Mouse (Mus musculus) thymus, postnatal 14 days (tissue): ENCODE data around the gene Pik3c2a.
"Not testable (repeated sequence)": the region's sequence is repeated elsewhere in the genome, so short reads cannot be mapped to it uniquely, and the experiment has no call there.

Experiments
- DNase-seq: peaks from one replicate; pipeline ENCODE4 v3.0.0; 2021

Gene Pik3c2a

DNA sequence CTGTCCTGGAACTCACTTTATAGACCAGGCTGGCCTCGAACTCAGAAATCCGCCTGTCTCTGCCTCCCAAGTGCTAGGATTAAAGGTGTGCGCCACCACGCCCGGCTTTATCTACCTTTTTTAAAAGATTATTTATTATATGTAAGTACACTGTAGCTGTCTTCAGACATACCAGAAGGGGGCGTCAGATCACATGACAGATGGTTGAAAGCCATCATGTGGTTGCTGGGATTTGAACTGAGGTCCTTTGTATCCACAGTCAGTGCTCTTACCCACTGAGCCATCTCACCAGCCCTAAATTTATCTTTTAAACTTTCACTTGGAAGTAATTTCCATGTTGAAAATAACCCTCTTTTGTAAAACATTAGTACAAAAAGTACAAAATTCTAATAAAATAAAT, 64.1 kb downstream of the Pik3c2a start:
- not testable (repeated sequence) for DNase-seq

DNA sequence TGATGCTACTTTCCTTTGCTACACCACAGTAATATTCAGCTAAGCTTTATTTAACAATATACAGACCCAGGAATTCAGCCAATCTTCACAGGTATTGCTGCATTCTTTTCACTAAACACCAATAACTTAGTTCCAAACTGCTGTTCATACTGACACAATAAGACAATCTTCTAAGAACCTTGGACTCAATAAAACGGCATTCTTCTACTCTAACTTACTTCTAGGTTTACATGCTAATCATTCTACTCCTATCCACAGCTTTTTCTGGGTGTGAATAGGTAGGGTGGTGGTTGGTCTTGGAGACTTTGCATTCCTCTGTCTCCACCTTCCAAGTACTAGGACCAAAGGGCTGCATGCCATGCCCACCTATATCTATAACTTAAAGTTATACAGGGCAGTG, 69.0 kb downstream of the Pik3c2a start:
- no peak for DNase-seq

DNA sequence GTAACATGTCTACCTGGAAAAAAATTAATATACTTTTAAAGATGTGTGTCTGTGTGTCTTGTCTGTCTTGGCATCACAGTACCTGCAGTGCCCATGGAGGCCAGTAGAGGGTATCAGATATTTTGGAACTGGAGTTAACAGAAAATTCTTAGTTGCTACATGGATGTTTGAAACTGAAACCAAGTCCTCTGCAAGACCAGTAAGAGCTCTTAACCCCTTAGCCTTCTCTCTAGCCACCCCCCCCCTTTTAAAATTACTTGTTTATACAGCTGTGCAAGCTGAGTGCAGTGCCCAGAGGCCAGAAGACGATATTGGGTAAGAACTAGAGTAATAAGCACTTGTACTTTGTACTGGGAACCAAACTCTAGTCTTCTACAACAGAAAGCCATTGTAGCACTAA, 107.0 kb downstream of the Pik3c2a start:
- DNase-seq: peak; percentile 77

DNA sequence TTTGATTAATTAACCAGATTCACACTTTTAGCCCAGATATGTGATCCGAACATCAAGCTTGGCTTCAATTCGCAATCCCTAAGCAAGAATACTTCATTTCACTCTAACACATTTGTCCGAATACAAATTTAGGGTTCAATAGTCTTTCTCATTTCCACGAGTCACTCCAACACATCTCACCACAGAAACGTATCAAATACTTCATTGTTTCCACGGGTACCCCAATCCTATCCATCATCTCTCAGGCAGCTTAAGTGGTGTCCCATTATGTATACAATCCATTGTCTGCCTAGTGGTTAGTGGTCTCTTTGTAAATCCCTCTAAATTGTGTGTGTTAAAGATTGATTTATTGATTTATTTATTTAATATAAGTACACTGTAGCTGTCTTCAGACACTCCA, 108.1 kb downstream of the Pik3c2a start:
- no peak for DNase-seq

DNA sequence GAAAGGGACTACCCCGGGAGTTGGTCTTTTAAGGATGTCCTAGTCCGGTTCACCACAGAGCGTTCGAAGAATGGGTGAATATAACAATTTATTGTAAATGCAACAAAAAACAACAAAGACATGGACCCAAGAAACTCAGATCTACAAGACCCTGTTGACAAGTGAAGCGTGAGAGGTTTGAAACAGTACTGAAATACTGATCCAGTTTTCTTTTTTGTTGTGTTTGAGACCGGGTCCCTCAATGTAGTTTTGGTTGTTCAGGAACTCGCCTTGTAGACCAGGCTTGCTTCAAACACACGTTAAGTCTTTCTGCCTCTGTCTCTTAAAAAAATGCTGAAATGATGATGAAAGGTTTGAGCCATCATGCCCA, 108.6 kb downstream of the Pik3c2a start:
- DNase-seq: no peak

DNA sequence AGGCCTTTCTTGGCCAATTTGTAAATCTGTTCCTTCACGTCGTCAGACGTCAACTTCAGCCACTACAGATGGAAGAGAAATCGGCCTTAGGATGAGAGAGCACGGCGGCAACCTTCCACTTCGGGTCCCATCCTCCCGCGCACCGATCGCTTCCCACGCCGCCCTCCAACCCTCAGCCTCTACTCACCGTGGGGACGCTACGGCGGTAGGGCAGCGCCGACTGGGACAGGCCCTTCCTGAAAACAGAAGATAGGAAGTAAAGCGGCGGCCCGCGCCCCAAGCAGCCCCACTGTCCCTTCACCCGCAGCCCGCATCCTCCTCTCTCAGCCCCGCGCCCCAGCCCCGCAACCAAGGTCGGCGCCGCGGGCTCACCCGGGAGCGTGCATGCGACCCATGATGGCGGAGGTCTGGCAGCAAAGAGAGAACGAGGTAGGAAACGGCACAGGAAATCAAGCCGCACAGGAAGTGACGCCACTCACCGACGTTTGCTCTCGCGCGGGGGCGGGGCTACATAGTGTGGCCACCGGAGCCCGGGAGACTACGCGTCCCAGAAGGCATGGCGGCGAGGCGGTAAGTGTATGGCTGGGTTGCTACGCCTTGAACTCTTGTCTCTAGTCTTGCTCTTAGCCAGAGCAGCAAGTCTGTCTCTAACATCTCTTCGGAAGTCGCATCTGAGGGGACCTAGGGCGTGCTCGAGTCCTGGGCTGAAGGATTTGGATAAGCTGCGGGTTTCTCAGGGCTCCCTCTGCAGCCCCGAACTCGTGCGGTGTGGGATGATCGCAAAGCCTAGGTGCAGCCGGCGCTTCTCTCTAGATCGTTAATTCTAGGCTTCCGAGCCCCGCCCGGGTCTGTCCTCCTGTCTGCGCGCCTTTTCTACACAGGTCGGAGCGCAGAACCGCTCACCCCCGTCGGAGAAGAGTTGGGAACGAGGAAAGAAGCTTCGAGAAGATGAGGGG, 109.3 kb downstream of the Pik3c2a start, which contains the start of gene Rps13:
TSS of gene Rps13 (minus strand) at position 483 of the 956 bp plus-strand sequence.
- peak; percentile 98 for DNase-seq

DNA sequence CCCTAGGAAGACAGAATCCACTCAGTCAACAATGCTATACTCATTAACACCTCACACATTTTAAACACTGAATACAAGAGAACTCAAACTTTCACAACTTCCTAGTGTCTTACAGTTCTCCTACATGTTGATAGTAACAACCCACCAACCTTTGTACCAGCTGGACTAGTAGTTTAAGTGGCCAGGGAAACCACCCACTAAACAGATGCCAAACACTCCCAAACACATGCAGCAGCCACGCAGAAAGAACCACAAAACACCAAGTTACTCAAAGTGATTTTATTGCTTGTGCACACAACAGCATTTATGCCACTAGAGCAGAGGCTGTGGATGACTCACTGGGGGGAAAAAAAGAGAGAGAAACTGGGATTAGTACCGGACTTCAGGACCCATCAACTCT, 112.0 kb downstream of the Pik3c2a start:
- no peak for DNase-seq

DNA sequence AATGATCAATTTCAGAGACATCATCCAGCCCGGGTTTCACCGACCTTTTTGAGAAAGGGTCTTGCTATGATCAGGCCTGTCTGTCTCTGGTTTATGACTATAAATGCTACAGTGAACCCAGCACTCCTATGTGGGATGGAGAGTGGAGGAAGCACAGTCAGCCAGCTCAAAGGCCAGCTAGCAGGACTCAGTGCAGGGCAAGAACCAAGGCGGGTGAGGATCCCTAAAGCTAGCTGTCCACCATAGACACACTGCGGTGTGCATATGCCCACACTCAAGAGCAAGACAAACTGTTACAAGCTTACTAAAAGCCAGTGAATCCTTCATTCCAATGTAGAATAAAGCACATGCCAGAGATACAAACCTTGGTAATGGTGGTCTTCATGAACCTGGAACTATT, 113.4 kb downstream of the Pik3c2a start:
- no peak for DNase-seq

DNA sequence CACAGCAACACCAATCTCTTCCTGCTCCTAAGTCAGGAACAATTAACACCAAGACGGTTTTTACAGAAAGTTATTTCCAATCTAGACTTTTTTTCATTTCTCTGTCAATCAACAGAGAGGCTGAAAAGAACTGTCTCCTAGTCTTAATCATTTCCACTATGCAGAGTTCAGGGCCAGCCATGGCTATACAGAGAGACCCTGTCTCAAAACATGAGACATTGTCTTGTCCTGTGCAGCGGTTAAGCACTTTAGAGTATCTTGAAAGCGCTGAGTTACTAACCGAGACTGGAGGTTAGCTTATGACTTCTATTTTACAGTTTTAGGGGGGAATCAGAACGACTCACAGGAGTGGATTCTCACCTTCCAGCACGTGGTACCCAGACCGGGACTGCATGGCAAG, 114.5 kb downstream of the Pik3c2a start:
- DNase-seq: no peak

DNA sequence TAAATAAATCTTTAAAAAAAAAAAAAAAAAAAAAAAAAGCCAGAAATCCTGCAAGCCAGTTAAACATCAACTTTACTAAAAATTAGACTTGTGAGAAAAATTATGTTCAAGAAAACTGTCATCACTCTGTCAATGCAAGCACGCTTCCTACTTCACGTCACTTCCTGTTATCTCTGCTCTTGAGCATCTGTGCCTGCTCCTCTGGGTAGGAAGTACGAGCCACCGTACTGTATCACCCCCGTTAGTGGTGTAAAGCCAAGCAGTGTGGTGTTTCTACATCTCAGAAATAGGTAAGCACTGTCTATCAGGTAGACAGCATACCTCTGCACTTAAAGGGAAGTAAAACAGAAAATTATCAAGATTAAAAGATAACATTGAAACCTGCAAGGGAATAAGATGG, 115.3 kb downstream of the Pik3c2a start:
- DNase-seq: peak; percentile 37

DNA sequence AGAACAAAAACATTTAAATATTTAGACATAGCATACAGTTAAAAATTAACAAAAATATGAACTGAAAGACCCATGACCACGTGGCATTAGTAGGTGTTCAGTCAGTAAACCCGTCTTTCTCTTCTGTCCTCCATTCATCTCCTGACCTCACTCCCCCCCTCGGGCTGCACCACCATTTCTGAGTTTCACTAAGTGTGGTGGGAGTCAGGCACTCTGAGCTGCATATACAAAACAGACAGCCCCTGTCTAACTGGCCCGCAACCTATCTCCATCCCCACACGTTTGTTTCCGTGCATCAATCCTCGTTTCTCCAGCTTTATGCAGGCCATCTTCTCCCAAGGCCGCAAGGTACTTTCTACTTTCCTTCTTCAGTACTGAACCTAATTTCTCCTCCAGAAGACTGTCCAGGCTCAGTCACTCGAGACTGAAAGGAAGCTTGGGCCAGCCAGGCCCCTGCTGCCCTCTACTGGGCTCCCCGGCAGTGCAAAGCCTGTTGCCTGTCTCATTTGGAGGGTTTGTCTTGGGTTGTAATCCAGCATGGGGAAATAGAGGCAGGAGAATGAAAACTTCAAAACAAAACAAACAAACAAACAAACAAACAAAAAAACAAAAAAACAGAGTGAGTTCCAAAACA, 119.8 kb downstream of the Pik3c2a start:
- DNase-seq: peak; percentile 71

DNA sequence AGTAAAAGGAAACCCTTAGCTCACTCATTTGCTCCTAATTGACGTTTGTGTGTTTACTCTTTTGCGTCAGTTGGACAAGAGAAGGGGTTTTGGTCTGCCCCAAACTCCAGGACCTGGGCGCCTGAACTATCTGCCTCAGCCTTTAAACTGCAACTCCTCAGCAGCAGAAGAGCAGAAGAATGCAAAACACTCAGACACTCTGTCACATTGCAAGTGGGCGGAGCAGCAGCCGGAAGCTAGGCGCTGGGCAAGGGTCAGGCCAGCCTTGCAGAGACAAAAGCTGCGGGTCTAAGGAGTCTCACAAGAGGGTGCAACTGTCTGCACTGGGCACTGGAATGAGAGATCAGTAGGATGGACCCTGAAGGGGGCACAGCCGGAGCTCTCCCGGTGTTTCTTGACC, 133.8 kb downstream of the Pik3c2a start:
- DNase-seq: peak; percentile 65

DNA sequence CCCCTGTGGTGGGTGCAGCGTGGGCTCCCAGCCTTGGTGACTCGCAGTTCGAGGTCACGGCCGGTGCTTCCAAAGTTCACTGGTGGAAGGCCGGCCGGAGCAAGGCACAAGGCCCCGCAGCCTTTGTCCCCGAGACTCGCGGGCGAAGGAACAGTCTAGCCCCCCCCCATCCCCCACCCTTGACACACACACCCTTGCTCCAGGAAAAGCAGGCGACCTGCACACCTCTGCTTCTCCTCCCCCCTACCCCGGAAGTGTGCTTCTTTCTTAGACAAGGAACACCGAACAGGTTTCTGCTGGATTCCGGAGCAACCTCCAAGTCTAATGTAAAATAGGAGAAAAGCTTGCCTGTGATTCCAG, 134.6 kb downstream of the Pik3c2a start:
- DNase-seq: peak; percentile 58

DNA sequence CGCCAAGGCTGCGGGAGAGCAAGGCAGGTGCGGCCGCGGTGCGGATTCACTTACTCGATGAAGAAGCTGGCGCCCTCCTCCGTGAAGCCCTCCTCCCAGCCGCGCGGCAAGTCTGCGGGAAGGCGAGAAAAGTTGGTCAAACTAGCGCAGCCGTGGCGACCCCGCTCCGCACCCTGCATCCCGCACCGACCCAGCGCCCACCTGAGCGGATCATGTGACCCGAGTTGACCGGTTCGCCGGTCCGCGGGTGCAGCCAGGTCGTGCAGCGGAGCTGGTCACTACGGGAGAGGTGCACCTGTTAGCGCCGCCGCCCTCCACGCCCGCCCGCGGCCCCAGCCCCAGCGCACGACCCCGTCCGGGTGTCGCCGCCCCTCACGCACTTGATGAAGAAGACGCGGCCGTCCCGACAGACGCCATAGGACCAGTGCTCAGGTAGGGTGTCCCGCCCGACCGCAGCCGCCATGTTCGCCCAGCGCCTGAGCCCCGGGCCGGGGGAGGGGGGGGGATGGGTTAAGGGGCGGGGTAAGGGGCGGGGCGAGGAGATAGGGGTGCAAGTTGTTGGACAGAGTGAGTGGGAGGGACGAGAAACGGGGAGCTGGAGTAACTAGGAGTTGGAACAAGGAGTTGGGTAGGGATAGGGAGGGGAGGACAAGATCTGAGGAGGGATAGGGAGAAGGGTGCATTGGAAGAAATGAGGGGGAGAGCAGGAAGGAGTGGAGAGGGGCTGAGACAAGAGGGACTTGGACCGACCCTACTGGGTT, 135.2 kb downstream of the Pik3c2a start, which contains the start of gene Plekha7:
TSS of gene Plekha7 (minus strand) at position 506 of the 761 bp plus-strand sequence.
- peak; percentile 68 for DNase-seq

DNA sequence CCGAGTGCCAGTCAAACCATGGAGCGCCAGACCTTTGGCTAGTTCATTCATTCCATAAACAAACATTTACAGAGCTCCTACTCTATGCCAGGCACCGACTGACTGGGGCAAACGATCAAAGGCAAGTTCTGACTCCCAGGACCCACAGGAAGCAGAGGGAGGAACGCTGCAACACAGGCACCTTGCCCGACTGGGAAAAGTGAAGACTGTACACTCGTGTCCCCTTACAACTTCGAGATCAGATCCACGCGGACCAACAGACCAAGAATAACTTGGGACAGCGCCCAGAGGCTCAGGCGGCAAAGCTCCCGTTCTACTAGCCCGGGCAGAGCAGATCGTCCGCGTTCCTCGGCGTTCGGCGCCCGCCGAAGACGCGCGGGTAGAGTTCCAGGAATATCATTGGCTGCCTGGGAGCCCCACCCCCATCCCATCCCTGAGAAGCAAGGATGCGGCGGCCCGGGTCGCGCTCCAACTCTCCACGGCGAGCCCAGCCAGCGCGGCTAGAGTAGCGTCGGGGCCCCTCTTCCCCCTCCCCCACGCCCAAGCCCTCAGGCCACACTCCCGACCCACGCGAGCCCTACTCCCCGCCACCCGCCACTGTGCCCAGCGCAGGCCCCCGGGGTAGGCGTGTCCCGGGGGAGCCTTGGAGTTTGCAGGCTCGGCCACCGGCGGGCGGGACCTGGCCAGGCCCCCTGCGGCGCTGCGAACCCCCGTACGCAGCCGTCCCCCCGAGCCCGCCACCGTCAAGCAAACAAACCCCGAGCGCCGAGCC, 136.0 kb downstream of the Pik3c2a start:
- peak; percentile 65 for DNase-seq

DNA sequence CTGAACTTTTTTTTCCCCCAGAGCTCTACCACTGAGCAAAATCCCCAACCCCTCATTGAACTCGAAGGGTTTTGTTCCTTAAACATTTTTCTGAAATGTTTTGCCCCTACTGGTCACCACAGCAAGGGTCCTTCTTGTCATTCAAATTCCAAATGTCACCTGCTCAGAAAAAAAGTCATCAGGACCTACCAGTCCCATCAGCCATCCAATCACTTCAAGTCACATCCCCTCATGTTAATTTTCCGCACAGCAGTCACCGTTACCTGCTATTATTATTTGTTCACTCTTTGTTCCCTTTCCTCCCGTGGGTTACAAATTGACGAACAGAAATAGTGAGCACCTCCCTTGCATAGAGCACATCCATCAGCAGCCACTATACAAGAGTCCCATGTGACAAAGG, 136.6 kb downstream of the Pik3c2a start:
- DNase-seq: no peak

DNA sequence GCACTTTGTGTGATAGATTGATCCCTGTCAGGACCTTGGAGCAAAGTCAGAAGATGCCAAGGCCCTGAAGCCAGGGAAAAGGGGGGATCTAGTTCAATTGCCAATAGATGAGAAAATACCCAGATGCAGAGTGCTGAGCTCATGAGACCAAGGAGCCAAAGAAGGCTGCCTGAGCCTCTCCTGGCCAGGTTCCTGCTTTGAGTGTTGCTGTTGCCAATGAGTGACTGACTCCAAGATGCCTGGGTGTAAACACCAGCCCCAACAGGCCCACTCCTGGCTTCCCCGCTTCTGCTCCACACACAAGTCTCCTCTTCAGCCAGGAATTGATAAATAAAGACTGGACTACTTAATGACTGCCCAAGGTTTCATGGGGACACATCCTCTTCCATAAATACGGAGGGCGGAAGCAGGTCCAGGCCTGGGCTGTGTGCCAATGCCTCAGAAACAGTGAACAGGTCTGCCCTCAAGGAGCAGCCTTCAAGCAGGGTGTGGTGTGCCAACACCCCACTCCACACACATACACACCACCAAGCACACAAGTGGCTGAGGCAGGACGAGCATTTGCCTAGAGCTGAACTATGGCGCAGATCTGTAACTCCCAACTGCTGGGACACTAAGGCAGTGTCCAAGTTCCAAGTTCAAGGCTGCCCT, 141.5 kb downstream of the Pik3c2a start:
- DNase-seq: no peak

DNA sequence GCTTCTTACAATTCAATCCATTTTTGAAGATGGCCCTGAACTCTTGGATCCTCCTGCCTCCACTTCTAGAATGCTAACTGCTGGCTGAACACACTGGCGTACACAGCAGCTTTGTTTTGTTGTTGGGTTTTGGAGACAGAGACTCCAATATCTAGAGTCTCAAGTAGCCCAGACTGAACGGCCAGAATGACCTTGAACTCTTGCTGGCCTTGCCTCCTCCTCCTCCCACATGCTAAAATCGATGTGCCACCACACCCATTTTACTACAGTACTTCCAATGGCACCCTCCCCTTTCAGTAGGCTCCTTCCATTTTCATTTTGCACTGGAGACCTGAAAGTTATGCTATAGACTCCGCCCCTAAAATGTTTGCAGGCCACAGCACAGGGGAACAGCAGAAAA, 142.1 kb downstream of the Pik3c2a start:
- no peak for DNase-seq

DNA sequence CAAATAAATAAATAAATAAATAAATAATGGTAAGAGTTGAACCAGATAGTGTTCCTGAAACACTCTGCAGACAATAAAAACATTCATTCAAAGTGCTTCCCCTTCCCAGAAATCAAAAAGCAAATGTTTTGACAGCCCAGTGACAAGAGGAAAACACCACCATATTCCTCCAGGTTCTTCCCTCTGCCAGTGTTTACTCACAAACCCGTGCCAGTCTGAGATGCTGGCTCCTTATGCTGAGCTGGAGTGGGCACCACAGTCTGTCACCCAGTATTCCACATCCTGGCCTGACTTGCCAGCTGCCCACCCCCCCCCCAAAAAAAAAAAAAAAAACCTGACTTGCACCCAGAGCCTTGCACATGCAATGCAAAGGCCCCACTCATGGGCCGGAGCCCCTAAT, 144.4 kb downstream of the Pik3c2a start:
- no peak for DNase-seq

DNA sequence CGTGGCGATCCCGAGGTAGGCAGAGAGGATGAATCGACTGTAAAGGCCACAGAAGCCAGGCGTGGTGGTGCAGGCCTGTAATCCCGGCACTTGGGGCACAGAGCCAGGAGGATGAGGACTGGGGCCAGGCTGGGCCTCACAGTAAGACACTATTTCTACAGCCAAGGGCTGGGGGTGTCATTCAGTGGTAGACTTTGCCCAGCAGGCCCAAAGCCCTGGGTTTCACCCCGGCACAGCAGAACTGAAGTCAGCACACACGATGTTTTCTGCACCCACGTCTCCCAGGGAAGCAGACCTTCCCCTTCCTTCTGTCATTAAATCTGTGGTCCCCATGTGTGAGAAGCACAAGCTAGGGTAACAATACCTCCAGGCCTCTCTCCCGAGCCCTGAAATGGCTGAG, 144.9 kb downstream of the Pik3c2a start:
- DNase-seq: no peak

DNA sequence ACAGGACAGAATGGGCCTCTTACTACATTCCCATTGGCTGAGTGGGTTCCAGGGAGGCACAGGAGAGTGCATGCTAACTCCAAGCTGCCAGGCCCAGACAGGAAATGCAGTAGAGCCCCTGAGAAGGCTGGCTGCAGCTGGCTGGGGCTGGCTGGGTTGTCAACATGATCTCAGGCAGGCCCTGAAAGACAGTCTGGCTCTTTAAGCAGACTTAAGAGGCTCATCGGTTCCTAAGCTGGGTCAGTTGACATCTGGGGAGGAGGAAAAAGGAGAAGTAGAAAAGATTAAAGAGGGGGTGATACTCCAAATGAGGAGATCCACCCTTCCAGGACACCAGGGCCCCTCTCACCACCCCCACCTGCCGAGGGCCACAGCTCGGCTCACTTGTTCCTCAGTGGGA, 148.3 kb downstream of the Pik3c2a start:
- DNase-seq: peak; percentile 43

DNA sequence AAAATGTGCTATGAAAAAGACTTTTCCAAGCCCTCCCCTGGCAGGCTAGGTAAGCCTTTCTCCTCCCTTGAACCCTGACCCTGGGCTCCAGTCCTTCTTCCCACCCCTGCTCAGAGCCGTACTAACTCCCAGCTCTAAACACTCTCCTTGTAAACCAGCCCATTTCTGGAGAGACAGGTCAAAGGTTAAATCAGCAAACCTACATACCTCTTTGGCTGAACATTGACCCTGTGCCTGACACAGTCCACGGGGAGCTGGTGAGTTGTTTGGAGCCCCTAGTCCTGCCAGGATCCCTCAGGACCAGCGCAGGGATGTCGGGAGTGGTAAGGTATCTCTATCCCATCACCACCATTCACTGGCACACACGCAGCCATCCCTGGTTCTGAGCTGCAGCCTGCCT, 150.9 kb downstream of the Pik3c2a start:
- no peak for DNase-seq
